In the genomic region with DNA sequence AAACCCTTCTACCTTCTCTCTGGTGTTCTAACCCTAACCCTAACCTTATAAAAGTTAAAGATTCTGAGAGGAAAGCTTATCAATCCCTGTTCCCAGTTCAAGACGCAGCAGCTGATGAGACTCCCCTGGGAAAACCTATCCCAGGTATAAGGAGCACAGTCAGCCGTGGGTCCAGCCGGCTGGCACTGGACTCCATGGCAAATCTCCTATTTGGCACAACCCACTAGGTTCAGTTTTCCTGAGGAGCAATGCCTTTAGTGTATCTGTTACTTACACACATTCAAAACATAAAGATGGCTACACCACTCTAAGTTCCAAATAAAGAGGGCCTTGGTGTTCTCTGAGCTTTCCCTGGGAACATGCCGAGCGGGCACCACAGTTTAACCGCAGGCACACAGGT, we compare ENCODE assay signal across 22 mouse cellular contexts. TPM values are rescaled to one million over a fixed set of nuclear protein-coding genes. Genes with fewer than 3 reads are reported as not detected.
DNase-seq lines count a peak whose midpoint lies in the region; ATAC-seq and TF ChIP-seq lines count a peak whose summit lies in the region.
"Had no signal": no experiment of that assay in that cellular context is flagged by ENCODE, and none has a peak within 500 bp of the region (broad histone marks: within the 10 kb centered on the region; RNA-seq: fewer than 3 reads in every experiment).

No protein-coding gene starts in this region.

- H3K4me3 ChIP-seq in kidney, embryonic 15.5 days (replicated peaks) = no peak overlapping the region
- no peak overlapping the region for H3K4me3 ChIP-seq in lung, postnatal 0 days (ENCODE audit: low read depth, low read length)
- H3K4me3 ChIP-seq: embryonic facial prominence, embryonic 13.5 days; embryonic facial prominence, embryonic 15.5 days; erythroblast, embryonic 14.5 days; forebrain, embryonic 10.5 days; forebrain, embryonic 12.5 days had no signal

- H3K4me2 ChIP-seq in kidney, embryonic 15.5 days = no peak overlapping the region
- H3K4me2 ChIP-seq in lung, postnatal 0 days (replicated peaks; ENCODE audit: low read depth, low read length) = no peak overlapping the region
- H3K4me2 ChIP-seq: embryonic facial prominence, embryonic 13.5 days; embryonic facial prominence, embryonic 15.5 days; forebrain, embryonic 12.5 days had no signal

- H3K9ac ChIP-seq in kidney, embryonic 15.5 days = no peak overlapping the region
- H3K9ac ChIP-seq in lung, postnatal 0 days (replicated peaks; ENCODE audit: low read depth) = no peak overlapping the region
- H3K9ac ChIP-seq: embryonic facial prominence, embryonic 13.5 days; embryonic facial prominence, embryonic 15.5 days; forebrain, embryonic 12.5 days had no signal

- 94% methylated on average over 6 of the region's 6 CpGs for WGBS in kidney, embryonic 15.5 days
- 95% methylated on average over 6 of the region's 6 CpGs for WGBS in lung, postnatal 0 days

- H3K36me3 ChIP-seq in kidney, embryonic 15.5 days = peaks cover 99% of the 10 kb centered on the region
- H3K36me3 ChIP-seq in lung, postnatal 0 days (ENCODE audit: insufficient read depth, low read length) = peaks cover 27% of the 10 kb centered on the region

- peak; percentile 43 for DNase-seq in gastrocnemius, adult 18-20 months (ENCODE audit: low spot score)
- no peak for DNase-seq in gastrocnemius, postnatal 36 days
- peak; percentile 18 for DNase-seq in gastrocnemius, postnatal 14 days
- DNase-seq in gastrocnemius, postnatal 4 days (ENCODE audit: low spot score in 2 of 2) = no peak
- no peak for DNase-seq in kidney, adult 9 months
- peak; percentile 10 for DNase-seq in gastrocnemius, postnatal 25 days
- no peak for DNase-seq in lung, postnatal 0 days (ENCODE audit: low spot score)
- DNase-seq: adrenal gland, adult 2 months; adrenal gland, postnatal 10 days; adrenal gland, postnatal 25 days; cerebellum, adult 11 months; cerebellum, adult 9-10 months; cerebellum, postnatal 10 days; embryo, embryonic 11 days had no signal

- H3K27me3 ChIP-seq in kidney, embryonic 15.5 days = no peaks in the 10 kb centered on the region
- H3K27me3 ChIP-seq in lung, postnatal 0 days (replicated peaks; ENCODE audit: insufficient read depth, low read length) = no peaks in the 10 kb centered on the region
- H3K27me3 ChIP-seq: embryonic facial prominence, embryonic 13.5 days; embryonic facial prominence, embryonic 15.5 days; forebrain, embryonic 12.5 days had no signal

- TF ChIP-seq EP300 in lung, postnatal 0 days (IDR thresholded peaks at IDR 0.05) = no peak

- H3K4me1 ChIP-seq in kidney, embryonic 15.5 days = 0 out of 2 replicates have a peak, but pooled peaks cover 5% of the 10 kb centered on the region
- H3K4me1 ChIP-seq in lung, postnatal 0 days (ENCODE audit: insufficient read depth, low read depth, low read length) = no peaks in the 10 kb centered on the region
- H3K4me1 ChIP-seq: embryonic facial prominence, embryonic 13.5 days; forebrain, embryonic 10.5 days; forebrain, embryonic 12.5 days had no signal

- TF ChIP-seq CTCF in lung, postnatal 0 days (IDR thresholded peaks at IDR 0.05) = no peak

- H3K27ac ChIP-seq in kidney, embryonic 15.5 days = 0 out of 2 replicates have a peak overlapping the region, but pooled peaks have one; percentile 20
- H3K27ac ChIP-seq in lung, postnatal 0 days (ENCODE audit: low read length) = no peak overlapping the region
- H3K27ac ChIP-seq: embryonic facial prominence, embryonic 13.5 days; embryonic facial prominence, embryonic 15.5 days; forebrain, embryonic 10.5 days; forebrain, embryonic 12.5 days had no signal

- intact Hi-C loops in gastrocnemius, postnatal 36 days (cut with DNase I) = no loop called here
- intact Hi-C loops in gastrocnemius, postnatal 14 days (cut with DNase I; ENCODE audit: low total_unique reads) = no loop called here

- H3K9me3 ChIP-seq in kidney, embryonic 15.5 days (replicated peaks) = no peaks in the 10 kb centered on the region
- H3K9me3 ChIP-seq in lung, postnatal 0 days (ENCODE audit: low read length) = no peaks in the 10 kb centered on the region
- H3K9me3 ChIP-seq: embryonic facial prominence, embryonic 13.5 days; embryonic facial prominence, embryonic 15.5 days; forebrain, embryonic 10.5 days; forebrain, embryonic 12.5 days had no signal

- no peak for ATAC-seq in kidney, embryonic 15.5 days (replicated peaks; ENCODE audit: low FRiP score)
- no peak for ATAC-seq in lung, postnatal 0 days
- ATAC-seq: forebrain, embryonic 14.5 days; forebrain, embryonic 16.5 days had no signal

RNA-seq across cellular contexts. Expression of a gene that starts 23.5 kb away (rescaled TPM):
- 100 to 1,000 TPM; 102 to 112 TPM for total RNA-seq in gastrocnemius, adult 18-20 months (2021)
- 10 to 100 TPM; 95.3 to 98.5 TPM for total RNA-seq in gastrocnemius, postnatal 36 days (2021)
- 100 to 1,000 TPM; 119 to 134 TPM for total RNA-seq in gastrocnemius, postnatal 14 days (2021)
- total RNA-seq in gastrocnemius, postnatal 4 days (2021) = 100 to 1,000 TPM; 167 to 182 TPM
- 196 and 197 TPM in 2 replicates for polyA plus RNA-seq in kidney, embryonic 15.5 days (2015; fragmentation: Nextera tagmentation; extraction: Ambion mirVana)
- total RNA-seq in gastrocnemius, postnatal 25 days (2021) = 100 to 1,000 TPM; 102 to 106 TPM
- 84.9 and 110 TPM in 2 replicates for polyA plus RNA-seq in lung, postnatal 0 days (2015; fragmentation: Nextera tagmentation; extraction: Ambion mirVana)

Comparison
In these comparisons a context has a peak if more than half of its experiments do, and no peak if none do; other contexts are left out.
1. DNase-seq: peak in gastrocnemius, adult 18-20 months (single experiment), gastrocnemius, postnatal 14 days (single experiment) and gastrocnemius, postnatal 25 days (single experiment); none in gastrocnemius, postnatal 36 days (0 of 2), gastrocnemius, postnatal 4 days (0 of 2), kidney, adult 9 months (single experiment) and lung, postnatal 0 days (single experiment).